Mouse (Mus musculus): ENCODE results near the gene Arl5c.

- TF ChIP-seq CTCF (IDR thresholded peaks at IDR 0.05; ENCODE audit: borderline replicate concordance, insufficient read depth, low read depth, low read length) (no peak), POLR2A (IDR thresholded peaks at IDR 0.05; ENCODE audit: borderline replicate concordance, insufficient read depth, low read length) (no peak)
Measured at GRCm38 (mm10) chr11:97977797-97978196, 18.2 kb downstream of the Arl5c start.

Data from cerebellum, adult 2 months (tissue).